Mouse (Mus musculus) thymus, postnatal 10 days (tissue): ENCODE measurements around the gene Prlr.

Experiments used
- DNase-seq, 2 experiments: peaks; one replicate each; pipeline ENCODE4 v3.0.0; 2021; ENCODE audit warnings: low spot score in 2 of 2

The Prlr gene

DNA sequence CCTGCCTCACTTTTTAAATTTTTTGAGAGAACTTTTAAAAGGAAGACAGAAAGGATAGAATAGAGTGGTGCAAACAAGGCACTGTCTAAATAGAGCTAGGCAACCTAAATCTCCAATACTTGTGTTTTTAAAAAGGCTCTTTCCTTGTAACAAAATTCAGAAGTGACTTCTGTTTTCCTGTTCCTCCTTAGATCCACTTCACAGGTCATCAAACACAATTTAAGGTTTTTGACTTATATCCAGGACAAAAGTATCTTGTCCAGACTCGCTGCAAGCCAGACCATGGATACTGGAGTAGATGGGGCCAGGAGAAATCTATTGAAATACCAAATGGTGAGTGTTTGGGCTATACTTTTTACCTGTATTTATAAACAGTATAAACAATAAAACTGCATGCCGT, 148.0 kb downstream of the Prlr start, which contains the start of gene Gm21973:
TSS of gene Gm21973 (plus strand) at position 301 of the 400 bp plus-strand sequence.
- DNase-seq: no peak

DNA sequence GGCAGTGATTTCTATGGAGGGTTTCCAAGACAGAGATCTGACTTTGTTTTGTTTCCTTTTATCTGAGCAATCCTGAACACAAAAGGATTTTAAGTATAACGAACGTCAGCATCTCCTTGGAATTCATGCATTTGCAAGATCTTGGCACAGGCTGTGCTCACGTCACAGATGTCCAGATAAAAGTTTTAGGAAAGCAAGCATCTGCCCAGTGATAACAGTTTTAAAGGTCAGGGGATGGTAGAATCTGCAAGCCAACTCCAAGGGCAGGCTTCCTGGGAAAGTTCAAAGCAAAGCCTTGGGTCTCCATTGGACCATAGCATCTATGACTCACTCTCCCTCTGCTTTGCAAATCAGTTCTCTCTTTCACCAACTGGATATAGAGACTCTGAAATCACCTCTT, 153.6 kb downstream of the Prlr start:
- no peak for DNase-seq

DNA sequence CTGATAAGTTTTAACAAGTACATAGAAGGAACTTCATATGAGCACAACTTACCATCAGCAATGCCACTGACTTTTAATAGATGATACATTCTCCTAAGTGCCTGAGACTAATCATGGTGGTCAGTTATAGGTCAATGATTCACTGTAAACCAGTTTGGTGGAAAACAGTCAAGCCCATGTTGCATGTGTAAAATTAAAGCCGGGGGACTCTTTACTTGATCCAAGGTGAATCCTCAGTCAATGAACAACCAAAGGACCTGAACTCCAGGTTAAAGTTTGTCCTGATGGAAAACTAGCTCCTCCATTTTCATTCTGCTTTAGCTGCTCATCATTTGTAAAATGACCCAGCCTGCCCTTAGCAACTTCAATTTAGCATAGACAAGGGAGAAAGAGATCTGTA, 155.5 kb downstream of the Prlr start:
- no peak for DNase-seq

DNA sequence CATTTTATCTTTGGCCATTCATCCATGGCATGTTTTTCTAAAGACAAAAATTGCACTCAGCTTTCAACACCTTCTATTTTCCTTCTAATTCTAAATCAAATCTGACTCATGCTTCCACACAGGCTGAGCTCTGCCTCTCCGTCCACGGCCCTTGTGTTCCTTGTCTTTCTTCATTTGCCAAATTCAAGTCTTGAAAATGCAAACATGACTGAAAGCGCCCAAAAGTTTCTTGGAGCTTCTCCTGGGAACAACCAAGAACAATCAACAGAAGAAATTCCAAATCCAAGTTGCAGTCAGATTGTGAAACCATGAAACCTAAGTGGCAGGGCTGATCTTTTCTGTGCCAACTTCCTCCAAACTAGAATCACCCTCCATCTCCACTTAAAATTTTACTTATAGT, 161.6 kb downstream of the Prlr start:
- no peak for DNase-seq

DNA sequence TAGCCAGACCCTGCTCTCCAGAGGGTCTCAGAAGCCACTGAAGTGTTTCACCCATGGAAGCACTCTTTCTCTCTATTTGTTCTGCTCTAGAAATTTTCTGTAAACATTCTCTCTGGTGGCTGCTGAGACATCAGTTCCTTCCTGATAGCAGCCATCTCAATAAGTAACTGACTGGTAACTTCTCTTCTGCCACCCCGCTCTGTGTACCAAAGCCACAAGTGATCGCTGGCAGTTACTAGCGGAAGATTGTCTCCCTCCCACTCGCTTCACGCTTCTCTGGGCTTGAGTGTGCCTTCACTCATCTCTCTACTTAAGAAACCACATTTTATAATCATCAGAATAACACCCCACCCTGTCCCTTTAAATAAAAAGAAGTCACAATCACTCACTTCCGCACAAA, 170.0 kb downstream of the Prlr start:
- DNase-seq: no peak

DNA sequence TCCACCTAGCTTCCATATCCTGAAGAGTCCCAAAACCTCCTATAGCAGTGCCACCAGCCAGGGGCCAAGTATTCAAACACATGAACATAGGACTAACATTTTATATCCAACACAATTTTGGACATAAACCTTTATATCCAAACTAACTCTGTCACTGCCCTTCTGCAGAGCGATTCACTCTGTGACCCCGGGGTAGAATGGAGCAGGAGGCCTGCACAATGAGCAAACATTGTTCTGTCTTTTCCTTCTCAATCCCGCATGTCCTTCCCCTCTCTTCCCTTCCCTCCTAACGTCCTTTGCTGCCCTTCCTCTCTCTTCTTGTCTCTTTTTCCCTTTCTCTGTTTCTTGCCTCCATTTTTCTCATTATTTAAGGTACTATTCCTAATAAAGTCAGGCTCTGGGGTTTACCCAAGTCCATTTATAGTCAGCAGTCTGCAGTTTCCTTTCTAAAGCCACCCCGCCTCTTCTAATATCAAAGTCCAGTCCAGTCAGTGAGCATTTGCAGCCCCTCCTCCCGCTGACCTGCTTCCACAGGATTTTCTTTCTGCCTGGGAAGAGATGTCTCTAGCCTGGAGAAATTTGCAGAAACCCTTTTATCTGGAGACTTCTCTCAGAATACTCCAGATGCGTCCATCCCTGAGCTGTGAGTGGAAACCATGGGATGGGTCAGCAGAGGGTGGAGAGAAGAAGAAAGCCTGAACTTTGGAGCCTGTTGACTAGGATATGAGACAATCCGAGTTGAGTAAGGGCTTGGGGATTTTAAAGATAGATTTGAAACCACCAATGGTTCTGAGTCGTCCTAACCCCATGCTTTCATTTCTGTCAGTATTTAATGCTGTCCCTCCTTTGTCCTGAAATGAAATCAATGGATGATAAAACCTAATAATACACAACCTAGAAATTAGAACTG, 181.3 kb downstream of the Prlr start, which contains the start of gene Agxt2:
TSS of gene Agxt2 (plus strand) at position 494 of the 910 bp plus-strand sequence.
- no peak for DNase-seq

DNA sequence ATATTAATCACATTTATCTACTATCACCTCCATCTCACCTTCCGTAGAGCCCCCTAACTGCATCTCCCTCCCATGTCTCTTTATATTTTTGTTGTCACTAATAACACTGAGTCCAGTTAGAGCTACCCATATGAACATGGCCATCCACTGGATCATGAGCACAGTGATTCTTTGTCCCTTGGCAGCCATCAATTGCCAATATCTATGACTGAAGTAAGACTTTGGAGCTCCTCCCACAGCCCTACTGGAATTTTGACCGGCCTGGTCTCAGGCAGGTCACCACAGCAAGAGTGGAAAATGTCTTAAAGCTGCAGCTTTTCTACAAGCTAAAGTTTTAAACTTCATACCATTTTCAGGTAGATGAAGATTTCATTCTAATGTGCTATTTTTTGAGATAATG, 189.3 kb downstream of the Prlr start:
- no peak for DNase-seq

DNA sequence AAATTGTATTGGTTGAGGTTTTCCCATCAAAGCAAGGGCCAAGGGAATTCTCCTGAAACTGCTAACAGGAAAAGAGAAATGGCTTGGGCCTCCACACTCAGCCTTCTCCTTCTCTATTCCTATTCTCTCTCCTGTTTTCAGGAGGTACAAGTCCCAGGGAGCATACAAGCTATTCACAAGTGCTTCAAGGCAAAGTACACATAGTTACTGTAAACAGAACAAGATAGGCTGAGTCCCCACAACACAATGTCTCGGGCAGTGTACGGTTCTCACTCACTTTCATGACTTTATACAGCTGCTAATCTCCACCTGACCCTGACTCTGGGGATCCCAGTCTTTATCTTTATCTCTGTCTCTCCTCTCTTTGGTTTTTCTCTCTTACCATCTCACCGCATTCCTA, 198.4 kb downstream of the Prlr start:
- no peak for DNase-seq

DNA sequence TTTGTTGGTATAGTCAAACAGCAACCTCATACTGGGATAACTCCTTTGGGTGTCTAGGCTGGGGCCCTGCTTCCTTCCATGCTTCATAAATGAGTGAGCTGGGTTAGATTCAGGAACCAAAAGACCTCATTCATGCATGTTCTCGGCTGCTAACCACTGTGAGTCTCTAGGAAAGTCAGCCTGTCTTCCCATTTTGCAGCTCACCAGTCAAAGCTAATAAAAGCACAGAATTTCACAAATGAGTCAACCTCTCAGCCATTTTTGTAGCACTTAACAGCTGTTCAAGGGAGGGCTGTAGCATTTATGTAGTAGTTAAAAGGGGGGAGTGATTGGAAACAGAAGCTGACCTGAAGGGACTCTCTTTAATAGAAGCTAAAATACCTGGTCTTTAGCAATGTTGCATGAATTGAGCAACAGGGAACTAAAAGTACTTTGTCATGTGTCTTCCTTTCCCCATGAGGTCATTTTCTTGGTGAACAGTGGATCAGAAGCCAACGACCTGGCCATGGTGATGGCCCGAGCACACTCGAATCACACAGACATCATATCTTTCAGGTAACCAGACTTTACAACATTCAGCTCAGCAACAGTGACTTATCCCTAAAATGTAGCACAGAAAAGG, 201.4 kb downstream of the Prlr start:
- DNase-seq: no peak

DNA sequence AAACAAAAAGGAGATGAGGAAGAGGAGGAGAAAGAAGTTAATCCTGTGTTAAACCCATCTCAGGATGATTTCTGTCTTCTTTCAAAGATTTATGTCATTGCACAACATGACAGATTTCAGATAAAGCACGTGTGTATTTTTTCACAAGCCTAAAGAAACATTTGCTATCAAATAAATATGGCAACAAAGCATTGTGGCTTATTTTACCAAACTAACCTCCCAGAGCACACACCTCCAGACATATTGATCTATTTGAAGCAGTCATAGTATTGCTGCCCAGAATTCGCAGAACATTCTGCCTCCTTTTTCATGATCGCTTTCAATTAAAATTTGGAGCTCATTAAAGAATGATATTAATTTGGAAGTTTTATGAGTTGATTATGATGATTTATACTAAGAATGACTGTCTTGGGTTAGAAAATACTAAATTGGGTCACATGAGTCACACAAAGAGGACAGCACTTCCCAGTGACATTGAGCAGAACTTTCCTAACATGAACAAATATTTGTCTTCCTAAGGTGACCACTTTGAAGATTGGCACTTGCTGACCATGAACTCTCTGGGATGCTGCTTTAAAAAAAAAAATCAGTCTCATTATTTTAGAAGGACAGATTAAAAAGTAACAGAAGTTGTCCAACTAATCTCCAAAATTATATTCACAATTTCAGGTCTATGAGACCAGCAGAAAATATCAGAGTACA, 202.9 kb downstream of the Prlr start:
- DNase-seq: no peak

DNA sequence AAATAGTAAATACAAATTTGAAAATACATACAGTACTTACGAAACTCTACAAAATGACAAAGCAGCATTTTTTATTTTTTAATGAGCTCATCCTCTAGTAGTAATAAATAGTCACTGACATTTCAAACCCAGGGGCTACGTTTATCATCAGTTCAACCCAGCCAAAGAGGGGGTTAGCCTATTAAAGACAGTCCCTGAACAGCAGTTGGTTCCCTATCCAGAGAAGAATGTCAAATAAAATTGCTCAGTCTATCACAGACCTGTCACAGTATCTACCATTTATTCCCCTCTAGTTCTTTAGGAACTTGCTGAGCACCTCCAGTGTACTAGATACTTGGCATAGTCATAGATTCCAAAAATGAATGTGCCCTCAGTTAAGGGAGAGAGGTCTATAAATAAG, 210.2 kb downstream of the Prlr start:
- DNase-seq: no peak
